Mouse (Mus musculus) embryonic facial prominence, embryonic 13.5 days (tissue): ENCODE data around the gene Gopc. TPM values are rescaled to one million over a fixed set of nuclear protein-coding genes. Genes with fewer than 3 reads are reported as not detected.

ENCODE experiments used
- ATAC-seq: fragments of 200-750 bp; cut with Nextera tagmentation; 2 replicates; pipeline ENCODE4 v1.8.0; 2017; ENCODE audit warnings: low read depth; ENCODE audit not compliant: insufficient number of reproducible peaks, insufficient read depth, low FRiP score, low TSS enrichment
- H3K27ac ChIP-seq: fragments of 300-500 bp; sonication (generic); 2 replicates; pipeline ENCODE4 v1.5.1; 2015; ENCODE audit warnings: moderate library complexity, mild to moderate bottlenecking, inconsistent platforms
- H3K27me3 ChIP-seq: fragments of 300-500 bp; sonication (generic); 2 replicates; pipeline ENCODE4 v1.6.1; 2015; ENCODE audit warnings: mild to moderate bottlenecking, inconsistent platforms
- H3K36me3 ChIP-seq: fragments of 300-500 bp; sonication (generic); 2 replicates; pipeline ENCODE4 v1.6.1; 2015; ENCODE audit warnings: mild to moderate bottlenecking, inconsistent platforms
- H3K4me1 ChIP-seq: fragments of 300-500 bp; sonication (generic); 2 replicates; pipeline ENCODE4 v1.6.1; 2015; ENCODE audit warnings: inconsistent platforms
- H3K4me2 ChIP-seq: fragments of 300-500 bp; sonication (generic); 2 replicates; pipeline ENCODE4 v1.6.1; 2015; ENCODE audit warnings: moderate library complexity, mild to moderate bottlenecking, inconsistent platforms
- H3K4me3 ChIP-seq: fragments of 300-500 bp; sonication (generic); 2 replicates; pipeline ENCODE4 v1.5.1; 2015; ENCODE audit warnings: mild to moderate bottlenecking, inconsistent platforms
- H3K9ac ChIP-seq: fragments of 300-500 bp; sonication (generic); 2 replicates; pipeline ENCODE4 v1.6.1; 2015; ENCODE audit warnings: mild to moderate bottlenecking, inconsistent platforms
- H3K9me3 ChIP-seq: fragments of 300-500 bp; sonication (generic); 2 replicates; pipeline ENCODE4 v1.6.1; 2016; ENCODE audit warnings: inconsistent platforms
- WGBS: fragments of 180-500 bp; shearing (Covaris S2); methylation state at CpG from one replicate; pipeline ENCODE4 v1.1.7; 2015; ENCODE audit warnings: mixed read lengths; 5-methylcytosine and 5-hydroxymethylcytosine counted together
- polyA plus RNA-seq: library from polyadenylated mRNA; unstranded; fragments of >200 nt; fragmentation: Nextera tagmentation; extraction: Ambion mirVana; gene quantifications from 2 replicates; pipeline ENCODE4 v1.2.1, GENCODE M21; 2015

Gopc gene
- polyA plus RNA-seq, 1 experiment from 2014 or later, result 19.3 TPM

DNA sequence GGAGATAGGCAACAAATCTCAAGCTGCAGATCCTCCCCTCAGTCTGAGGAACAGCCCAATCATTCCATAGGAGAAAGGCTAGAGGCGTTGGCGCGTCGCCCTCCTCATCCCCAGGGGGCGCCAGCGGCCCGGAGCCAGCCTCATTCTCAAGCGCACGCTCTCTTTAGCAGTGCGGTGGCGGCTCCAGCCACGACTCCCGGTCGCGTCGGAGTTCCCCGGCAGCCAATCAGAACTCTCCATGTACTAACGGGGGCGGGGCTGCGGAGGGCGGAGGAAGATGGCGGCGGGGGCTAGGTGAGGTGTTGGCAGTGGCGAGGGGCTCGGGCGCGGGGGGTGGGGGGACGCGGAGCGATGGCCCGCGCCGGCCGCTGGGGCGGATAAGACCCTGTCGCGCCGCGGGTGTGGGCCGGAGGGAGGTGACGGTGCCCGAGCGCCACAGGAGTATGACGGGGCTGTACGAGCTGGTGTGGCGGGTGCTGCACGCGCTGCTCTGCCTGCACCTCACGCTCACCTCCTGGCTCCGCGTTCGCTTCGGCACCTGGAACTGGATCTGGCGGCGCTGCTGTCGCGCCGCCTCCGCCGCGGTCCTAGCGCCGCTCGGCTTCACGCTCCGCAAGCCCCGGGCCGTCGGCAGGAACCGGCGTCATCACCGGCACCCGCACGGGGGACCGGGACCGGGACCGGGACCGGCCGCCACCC is 35.5 kb upstream of the Gopc start, which contains the start of gene Nus1:
Gene Nus1 (plus strand): TSS at position 249 of the 699 bp plus-strand sequence.
- H3K9me3 ChIP-seq, result no peaks in the 10 kb centered on the region
- H3K4me3 ChIP-seq, result peak within 1 kb of the TSS; percentile 95
- H3K4me2 ChIP-seq, result peak within 1 kb of the TSS; percentile 72
- H3K4me1 ChIP-seq, result peaks cover 21% of the 10 kb centered on the region
- no peaks in the 10 kb centered on the region for H3K27me3 ChIP-seq
- WGBS, result under 1% methylated on average over 59 of the region's 79 CpGs
- ATAC-seq, result peak; percentile 99
- no peaks in the 10 kb centered on the region for H3K36me3 ChIP-seq
- H3K27ac ChIP-seq, result peak within 1 kb of the TSS; percentile 93
- H3K9ac ChIP-seq, result peak within 1 kb of the TSS; percentile 93

DNA sequence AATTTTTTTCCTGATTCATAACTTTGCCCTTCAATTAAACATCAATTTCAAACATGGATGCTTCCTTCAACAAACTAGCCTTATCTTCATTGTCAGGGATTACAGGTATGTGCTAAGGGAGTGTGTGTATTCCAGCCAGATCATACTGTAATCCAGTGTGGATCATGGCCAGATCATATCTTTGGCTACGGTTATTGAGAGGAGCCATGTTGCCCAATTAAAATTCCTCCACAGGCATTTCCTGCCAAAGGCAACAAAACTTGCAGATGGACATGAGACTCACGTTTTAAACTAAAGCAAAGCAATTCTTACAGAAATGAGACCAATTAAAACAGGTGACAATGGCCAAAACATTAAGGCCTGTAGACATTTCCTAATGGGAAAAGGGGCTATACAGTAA is 34.5 kb upstream of the Gopc start:
- ATAC-seq, result no peak
- no peak overlapping the region for H3K27ac ChIP-seq
- no peaks in the 10 kb centered on the region for H3K36me3 ChIP-seq
- H3K27me3 ChIP-seq, result no peaks in the 10 kb centered on the region
- H3K9ac ChIP-seq, result no peak overlapping the region
- WGBS, result 31% methylated on average over 2 of the region's 2 CpGs
- H3K4me1 ChIP-seq, result peaks cover 21% of the 10 kb centered on the region
- H3K9me3 ChIP-seq, result no peaks in the 10 kb centered on the region
- H3K4me2 ChIP-seq, result peak overlapping the region; percentile 59
- H3K4me3 ChIP-seq, result peak overlapping the region; percentile 95; the same call in 1 of the 2 replicates

DNA sequence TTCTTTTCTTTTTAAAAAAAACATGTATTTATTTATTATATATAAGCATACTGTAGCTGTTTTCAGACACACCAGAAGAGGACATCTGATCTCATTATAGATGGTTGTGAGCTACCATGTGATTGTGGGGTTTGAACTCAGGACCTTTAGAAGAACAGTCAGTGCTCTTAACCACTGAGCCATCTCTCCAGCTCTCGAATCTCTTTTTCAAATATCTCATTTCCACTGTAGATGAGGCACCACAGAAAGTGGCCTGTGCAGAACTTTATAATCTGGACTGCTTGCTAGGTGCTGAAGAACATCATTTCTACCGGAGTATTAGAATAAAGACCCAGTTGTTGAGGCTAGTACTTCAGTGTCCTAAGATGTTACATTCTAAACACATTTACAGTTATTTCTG is 33.1 kb upstream of the Gopc start:
- Histone ChIP-seq H3K36me3 (no peaks in the 10 kb centered on the region), H3K9ac (no peak overlapping the region), H3K27ac (no peak overlapping the region), H3K9me3 (no peaks in the 10 kb centered on the region), H3K4me3 (no peak overlapping the region), H3K4me1 (peaks cover 21% of the 10 kb centered on the region), H3K4me2 (no peak overlapping the region), H3K27me3 (no peaks in the 10 kb centered on the region)
- WGBS, result 87% methylated on average over 2 of the region's 2 CpGs
- ATAC-seq, result no peak

DNA sequence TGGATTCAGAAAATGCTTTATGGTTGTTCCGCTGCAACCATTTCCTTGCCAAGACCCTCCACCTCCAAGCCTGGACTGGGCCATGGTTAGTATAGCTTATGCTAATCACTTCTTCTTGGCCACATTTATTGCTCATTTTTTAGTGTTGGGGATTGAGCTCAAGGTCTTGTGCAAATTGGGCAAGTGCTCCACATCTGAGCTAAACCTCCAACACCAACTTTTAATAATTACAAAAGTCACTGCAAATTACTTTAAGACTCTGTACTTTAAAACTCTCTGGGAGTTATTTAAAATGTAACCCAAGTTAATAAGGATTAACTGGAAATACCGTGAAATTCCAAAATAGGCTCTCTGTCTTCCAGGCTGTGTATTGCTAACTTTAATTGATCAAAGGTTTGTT is 25.6 kb upstream of the Gopc start:
- Histone ChIP-seq H3K4me1 (no peaks in the 10 kb centered on the region), H3K27ac (no peak overlapping the region), H3K36me3 (no peaks in the 10 kb centered on the region), H3K4me3 (no peak overlapping the region), H3K4me2 (no peak overlapping the region), H3K9ac (no peak overlapping the region), H3K27me3 (no peaks in the 10 kb centered on the region), H3K9me3 (no peaks in the 10 kb centered on the region)
- no peak for ATAC-seq
- 75% methylated on average over 2 of the region's 2 CpGs for WGBS

DNA sequence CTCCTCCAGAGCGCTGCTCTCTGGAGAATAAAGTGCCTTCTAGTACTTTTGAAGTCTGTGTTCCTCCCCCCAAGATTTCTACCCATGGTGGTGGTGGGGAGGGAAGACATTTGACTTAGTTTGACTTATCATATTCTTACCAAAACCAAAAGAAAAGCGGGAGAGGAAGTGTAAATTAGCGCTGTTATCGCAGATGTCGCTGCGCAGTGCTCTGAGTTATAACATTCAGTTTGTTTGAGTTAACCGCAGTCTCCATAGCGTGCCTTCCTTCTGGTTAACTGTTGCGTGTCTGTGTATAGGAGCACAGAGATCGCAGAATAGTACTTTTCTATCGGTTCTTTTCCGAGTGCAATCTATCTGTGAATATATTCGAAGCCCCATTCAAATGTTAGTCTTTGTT is 23.2 kb upstream of the Gopc start:
- no peak overlapping the region for H3K27ac ChIP-seq
- no peak overlapping the region for H3K9ac ChIP-seq
- WGBS, result 87% methylated on average over 13 of the region's 13 CpGs
- no peaks in the 10 kb centered on the region for H3K36me3 ChIP-seq
- no peaks in the 10 kb centered on the region for H3K9me3 ChIP-seq
- H3K4me1 ChIP-seq, result 0 out of 2 replicates have a peak, but pooled peaks cover 4% of the 10 kb centered on the region
- H3K27me3 ChIP-seq, result no peaks in the 10 kb centered on the region
- no peak overlapping the region for H3K4me2 ChIP-seq
- ATAC-seq, result no peak
- no peak overlapping the region for H3K4me3 ChIP-seq

DNA sequence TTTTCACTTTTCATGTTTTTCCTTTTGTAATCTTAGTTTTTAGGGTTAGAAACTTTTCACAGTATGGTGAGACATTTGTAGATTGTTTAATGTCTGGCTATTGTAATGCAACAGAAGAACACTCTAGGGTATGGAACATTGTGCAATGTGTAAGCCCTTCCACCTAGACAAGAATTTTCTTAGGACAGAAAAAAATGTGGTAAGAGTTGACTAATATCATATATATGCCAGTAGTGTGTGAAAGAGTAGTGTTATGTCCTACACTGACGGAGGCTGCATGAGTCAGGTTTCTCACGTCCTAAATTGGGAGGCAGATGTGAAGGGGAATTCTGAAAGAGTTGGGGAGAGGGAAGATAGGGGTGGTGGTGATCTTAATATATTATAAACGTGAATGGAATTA is 17.8 kb upstream of the Gopc start:
- Histone ChIP-seq H3K9me3 (no peaks in the 10 kb centered on the region), H3K9ac (no peak overlapping the region), H3K4me3 (no peak overlapping the region), H3K4me2 (no peak overlapping the region), H3K27ac (no peak overlapping the region), H3K4me1 (0 out of 2 replicates have a peak, but pooled peaks cover 4% of the 10 kb centered on the region), H3K27me3 (no peaks in the 10 kb centered on the region), H3K36me3 (no peaks in the 10 kb centered on the region)
- no peak for ATAC-seq
- 63% methylated on average over 3 of the region's 3 CpGs for WGBS

DNA sequence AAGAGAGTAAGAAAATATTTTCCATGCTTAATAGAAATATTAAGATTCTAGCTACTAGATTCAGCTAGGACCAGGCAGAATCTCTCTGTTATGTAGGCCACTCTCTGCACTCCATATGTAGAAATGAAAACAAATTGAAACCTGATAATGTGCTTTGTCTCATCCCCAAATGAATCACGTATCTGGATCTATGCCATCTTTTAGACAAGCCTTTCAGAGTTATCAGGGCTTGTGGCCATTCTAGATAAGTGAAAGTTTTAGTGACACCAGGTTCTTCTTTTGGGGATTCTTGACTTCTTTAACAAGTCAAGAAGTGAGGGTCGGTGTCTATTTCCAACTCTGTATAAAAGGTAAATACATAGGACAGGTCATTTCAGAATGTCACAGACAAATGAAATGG is 16.8 kb upstream of the Gopc start:
- no peaks in the 10 kb centered on the region for H3K36me3 ChIP-seq
- 0 out of 2 replicates have a peak, but pooled peaks cover 4% of the 10 kb centered on the region for H3K4me1 ChIP-seq
- no peak overlapping the region for H3K9ac ChIP-seq
- ATAC-seq, result no peak
- no peak overlapping the region for H3K4me2 ChIP-seq
- no peaks in the 10 kb centered on the region for H3K9me3 ChIP-seq
- WGBS, result 74% methylated on average over 2 of the region's 2 CpGs
- no peak overlapping the region for H3K4me3 ChIP-seq
- H3K27me3 ChIP-seq, result no peaks in the 10 kb centered on the region
- no peak overlapping the region for H3K27ac ChIP-seq

DNA sequence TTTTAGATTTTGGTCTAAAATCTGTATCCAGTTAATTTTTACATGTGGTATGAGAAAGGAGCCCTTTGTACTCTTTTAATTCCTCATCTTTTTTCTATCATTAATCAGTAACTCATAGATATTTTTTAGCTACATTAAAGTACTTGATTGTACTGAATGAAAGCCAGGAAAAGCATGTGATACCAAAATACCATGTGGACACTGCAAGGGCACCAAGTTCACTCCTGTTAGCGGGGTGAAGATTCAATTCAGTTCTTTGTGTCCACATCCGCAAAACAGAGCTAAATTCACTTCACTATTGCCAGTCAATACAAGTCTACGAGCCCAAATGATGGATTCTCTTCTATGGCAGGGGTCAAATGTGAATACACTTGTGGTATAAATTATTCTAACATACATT is 14.7 kb upstream of the Gopc start:
- no peak for ATAC-seq
- H3K4me2 ChIP-seq, result no peak overlapping the region
- H3K27ac ChIP-seq, result no peak overlapping the region
- H3K4me1 ChIP-seq, result 0 out of 2 replicates have a peak, but pooled peaks cover 4% of the 10 kb centered on the region
- H3K4me3 ChIP-seq, result no peak overlapping the region
- H3K27me3 ChIP-seq, result no peaks in the 10 kb centered on the region
- no peak overlapping the region for H3K9ac ChIP-seq
- no peaks in the 10 kb centered on the region for H3K9me3 ChIP-seq
- 89% methylated on average over 3 of the region's 3 CpGs for WGBS
- H3K36me3 ChIP-seq, result no peaks in the 10 kb centered on the region

DNA sequence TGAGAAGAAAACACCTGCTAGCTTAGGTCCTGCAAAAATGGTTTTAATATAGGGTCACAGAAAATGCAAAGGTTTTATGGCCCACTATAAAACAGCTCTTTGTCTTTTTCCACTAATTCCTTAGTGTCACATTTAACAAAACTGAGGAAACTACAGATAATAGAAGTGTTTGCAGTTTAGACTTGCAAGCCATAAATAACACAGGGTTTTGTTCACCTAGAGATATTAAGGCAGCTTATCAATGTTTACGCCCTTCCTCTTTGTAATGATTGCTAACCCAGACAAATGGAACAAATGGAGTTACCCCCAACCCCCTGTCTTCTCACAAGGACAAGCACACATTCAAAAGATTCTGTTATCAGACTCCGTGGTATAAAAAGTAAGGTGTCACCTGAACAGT is 9.3 kb upstream of the Gopc start:
- no peak overlapping the region for H3K4me2 ChIP-seq
- H3K27me3 ChIP-seq, result no peaks in the 10 kb centered on the region
- H3K36me3 ChIP-seq, result no peaks in the 10 kb centered on the region
- H3K4me3 ChIP-seq, result no peak overlapping the region
- H3K9me3 ChIP-seq, result no peaks in the 10 kb centered on the region
- WGBS, result 88% methylated on average over 2 of the region's 2 CpGs
- ATAC-seq, result no peak
- no peak overlapping the region for H3K9ac ChIP-seq
- no peak overlapping the region for H3K27ac ChIP-seq
- H3K4me1 ChIP-seq, result peaks cover 12% of the 10 kb centered on the region

DNA sequence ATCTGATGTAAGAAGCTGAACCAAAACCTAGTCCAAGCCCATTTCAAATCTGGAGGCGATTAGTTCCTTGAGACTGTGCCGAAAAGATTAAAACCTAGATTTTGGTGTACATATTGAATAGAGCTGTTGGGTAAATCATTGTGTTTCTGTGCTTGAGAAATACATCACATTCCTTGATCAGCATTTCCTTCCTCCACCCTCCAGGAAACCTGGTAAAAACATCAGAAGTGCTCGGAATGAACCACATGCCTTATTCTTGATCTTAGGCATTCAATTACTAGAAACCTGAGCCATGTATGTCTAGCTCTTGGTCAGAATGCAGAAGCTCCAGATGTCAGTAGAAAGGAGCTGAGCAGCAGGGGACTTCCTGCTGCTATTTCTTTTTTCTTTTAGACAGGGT is 7.5 kb upstream of the Gopc start:
- ATAC-seq, result no peak
- H3K4me2 ChIP-seq, result no peak overlapping the region
- no peaks in the 10 kb centered on the region for H3K36me3 ChIP-seq
- no peak overlapping the region for H3K9ac ChIP-seq
- no peak overlapping the region for H3K27ac ChIP-seq
- no peak overlapping the region for H3K4me3 ChIP-seq
- H3K4me1 ChIP-seq, result peaks cover 12% of the 10 kb centered on the region
- H3K27me3 ChIP-seq, result no peaks in the 10 kb centered on the region
- WGBS, result 30% methylated on average over 3 of the region's 3 CpGs
- H3K9me3 ChIP-seq, result no peaks in the 10 kb centered on the region

DNA sequence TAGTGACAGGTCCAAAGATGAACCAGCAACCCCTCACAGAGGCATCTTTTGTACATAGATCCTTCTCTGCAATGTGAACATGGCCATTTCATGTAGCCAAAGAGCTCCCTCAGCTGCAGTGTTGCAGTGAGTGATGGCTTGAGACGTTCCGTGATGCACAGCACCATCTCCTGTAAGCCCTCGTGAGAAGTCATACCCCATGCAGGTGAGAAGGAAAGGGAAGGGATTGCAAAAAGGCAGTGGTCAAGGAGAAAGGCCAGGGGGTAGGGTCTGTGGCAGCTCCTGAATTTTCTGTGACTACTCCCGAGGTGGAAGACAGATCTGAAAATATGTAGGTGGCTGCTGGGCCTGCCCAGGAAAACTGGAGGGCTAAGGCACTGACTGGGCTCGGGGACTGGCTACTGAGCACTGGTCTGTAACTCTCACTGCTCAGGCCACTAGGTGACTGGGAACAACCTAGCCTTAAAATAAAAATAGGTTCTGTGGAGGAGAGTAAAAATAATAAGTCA is 7.1 kb upstream of the Gopc start, which contains the start of gene Nepn:
Gene Nepn (plus strand): TSS at position 51 of the 509 bp plus-strand sequence.
- no peak within 1 kb of the TSS for H3K27ac ChIP-seq
- no peak within 1 kb of the TSS for H3K9ac ChIP-seq
- H3K36me3 ChIP-seq, result no peaks in the 10 kb centered on the region
- no peaks in the 10 kb centered on the region for H3K9me3 ChIP-seq
- peaks cover 12% of the 10 kb centered on the region for H3K4me1 ChIP-seq
- ATAC-seq, result no peak
- H3K4me2 ChIP-seq, result no peak within 1 kb of the TSS
- no peaks in the 10 kb centered on the region for H3K27me3 ChIP-seq
- no peak within 1 kb of the TSS for H3K4me3 ChIP-seq
- 74% methylated on average over 5 of the region's 5 CpGs for WGBS

DNA sequence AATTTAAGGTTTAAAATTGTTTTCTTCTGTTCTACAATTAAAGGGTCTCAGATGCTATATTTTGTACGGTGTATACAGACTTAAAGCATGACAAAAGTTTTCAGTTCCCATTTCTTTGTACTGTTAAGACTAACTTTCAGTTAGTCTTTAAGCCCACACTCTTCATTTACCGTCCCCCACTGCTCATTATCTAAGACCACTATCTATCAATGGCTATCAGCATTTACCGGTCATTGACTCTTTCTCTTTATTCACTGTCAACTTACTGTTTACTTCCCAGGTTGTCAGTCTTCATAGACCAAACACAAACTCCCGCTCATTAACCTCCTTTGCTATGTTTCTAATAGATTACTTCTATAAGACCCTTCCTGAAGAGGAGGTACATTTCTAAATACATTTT is 5.3 kb upstream of the Gopc start:
- no peak overlapping the region for H3K9ac ChIP-seq
- no peak overlapping the region for H3K27ac ChIP-seq
- no peaks in the 10 kb centered on the region for H3K36me3 ChIP-seq
- H3K4me3 ChIP-seq, result no peak overlapping the region
- no peaks in the 10 kb centered on the region for H3K27me3 ChIP-seq
- H3K4me2 ChIP-seq, result no peak overlapping the region
- H3K9me3 ChIP-seq, result no peaks in the 10 kb centered on the region
- 79% methylated on average over 4 of the region's 4 CpGs for WGBS
- no peak for ATAC-seq
- H3K4me1 ChIP-seq, result peaks cover 17% of the 10 kb centered on the region
